Mouse (Mus musculus) liver (tissue): ENCODE data around the gene Plekho1.

Source experiments
- DNase-seq: peaks from one replicate; pipeline ENCODE4 v3.0.0-alpha.2; 2020; ENCODE audit warnings: mixed read lengths

Plekho1 gene

DNA sequence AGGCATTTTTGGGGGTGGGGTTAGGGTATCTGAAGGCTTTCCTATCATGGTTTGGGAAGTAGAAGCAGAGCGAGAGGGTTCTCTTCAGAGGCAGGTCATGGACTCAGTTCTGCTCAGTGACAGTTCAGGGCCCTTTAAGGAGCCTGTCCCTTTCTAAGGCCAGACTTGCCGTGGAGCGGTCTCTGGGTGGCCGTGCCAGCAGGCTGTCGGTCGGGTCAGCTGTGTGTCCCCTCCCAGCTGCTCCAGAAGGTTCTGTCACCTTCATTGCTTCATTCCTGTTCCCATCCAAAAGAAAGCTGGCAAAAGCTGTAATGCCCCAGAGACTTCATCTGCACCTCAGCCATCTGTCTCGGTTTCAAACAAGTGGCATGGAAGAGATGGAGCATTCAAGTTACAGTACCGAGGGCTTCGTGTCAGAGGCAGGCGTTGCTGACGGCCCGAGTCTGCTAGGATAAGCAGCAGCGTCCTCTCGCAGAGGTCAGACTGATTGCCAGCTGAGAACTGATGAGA, 50.0 kb downstream of the Plekho1 start:
- no peak for DNase-seq

GRCm38 (mm10) chr3:95944742-95945141, 51.1 kb downstream of the Plekho1 start:
- DNase-seq, result no peak

GRCm38 (mm10) chr3:95943226-95943625, 52.6 kb downstream of the Plekho1 start:
- no peak for DNase-seq

DNA sequence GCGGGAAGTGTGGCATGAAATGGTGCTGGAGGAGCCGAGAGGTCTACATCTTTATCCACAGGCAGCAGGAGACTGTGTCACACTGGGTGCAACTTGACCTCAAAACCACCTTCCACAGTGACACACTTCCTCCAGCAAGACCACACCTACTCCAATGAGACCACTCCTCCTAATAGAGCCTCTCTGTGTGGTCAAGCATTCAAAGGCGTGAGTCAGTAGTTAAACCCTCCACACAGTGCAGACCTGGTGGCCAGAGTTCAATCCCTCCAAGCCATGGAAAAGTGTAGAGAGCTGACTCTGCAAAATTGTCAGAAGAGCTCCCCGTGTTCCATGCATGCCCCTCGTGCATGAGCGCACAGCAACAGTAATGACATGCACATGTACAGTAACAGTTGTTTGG, 53.1 kb downstream of the Plekho1 start:
- DNase-seq, result no peak

GRCm38 (mm10) chr3:95938835-95939234, 57.0 kb downstream of the Plekho1 start:
- DNase-seq, result peak; percentile 33
